Mouse (Mus musculus) adrenal gland, adult 18-20 months (tissue): Measurements from ENCODE around the gene Minpp1. TPM values are rescaled to one million over a fixed set of nuclear protein-coding genes. Genes with fewer than 3 reads are reported as not detected.
A peak's percentile ranks its signal among the peaks of the same experiment; 100 is the strongest.
"Not testable (repeated sequence)": the region's sequence is repeated elsewhere in the genome, so short reads cannot be mapped to it uniquely, and the experiment has no call there.

ENCODE experiments used
- DNase-seq, 2 experiments: peaks; one replicate each; pipeline ENCODE4 v3.0.0; 2021 to 2022; ENCODE audit warnings: low spot score in 2 of 2
- long read RNA-seq, 2 experiments: library from polyadenylated mRNA; stranded (forward); transcript quantifications; one replicate each; pipeline ENCODE4 v2.0.0; 2021
- total RNA-seq, 2 experiments: library from RNA; stranded (reverse); gene quantifications; 1 replicate in 1 of 2; 2 replicates in 1 of 2; pipeline ENCODE4 v1.2.3; 2021

Gene Minpp1
- total RNA-seq = 10 to 100 TPM; 27.9 to 38.8 TPM
- long read RNA-seq, experiment 1, transcript Minpp1-201 (5 exons, 2,613 nt) = major isoform, 68 of 71 reads
- long read RNA-seq, experiment 1, partial matches to known transcripts = 1 of 71 reads
- long read RNA-seq, experiment 1, other reads (novel, unspliced or antisense) = 2 of 71 reads
- long read RNA-seq, experiment 2, transcript Minpp1-201 (5 exons, 2,613 nt) = major isoform, 327 of 342 reads
- long read RNA-seq, experiment 2, partial matches to known transcripts = 6 of 342 reads
- long read RNA-seq, experiment 2, other reads (novel, unspliced or antisense) = 9 of 342 reads

DNA sequence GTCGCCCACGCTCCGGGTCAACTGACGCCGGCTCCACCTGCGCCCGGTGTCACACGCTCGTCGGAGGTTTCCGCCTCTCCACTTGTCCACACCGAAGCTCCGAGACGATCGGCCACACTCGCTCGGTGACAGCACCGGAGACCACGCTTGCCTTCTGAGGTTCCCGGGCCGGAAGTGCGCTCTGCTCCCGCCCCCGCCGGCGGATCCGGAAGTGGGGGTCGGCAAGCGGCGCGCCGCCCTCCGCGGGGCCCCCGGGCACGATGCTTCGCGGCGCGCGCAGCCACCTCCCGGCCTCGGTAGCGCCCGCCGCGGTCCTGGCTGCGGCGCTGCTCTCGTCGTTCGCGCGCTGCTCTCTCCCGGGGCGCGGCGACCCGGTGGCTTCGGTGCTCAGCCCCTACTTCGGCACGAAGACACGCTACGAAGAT, at the start of gene Minpp1:
Minpp1 (plus strand) TSS at position 89 of the 425 bp plus-strand sequence.
- DNase-seq = peak; percentile 81 to 83

DNA sequence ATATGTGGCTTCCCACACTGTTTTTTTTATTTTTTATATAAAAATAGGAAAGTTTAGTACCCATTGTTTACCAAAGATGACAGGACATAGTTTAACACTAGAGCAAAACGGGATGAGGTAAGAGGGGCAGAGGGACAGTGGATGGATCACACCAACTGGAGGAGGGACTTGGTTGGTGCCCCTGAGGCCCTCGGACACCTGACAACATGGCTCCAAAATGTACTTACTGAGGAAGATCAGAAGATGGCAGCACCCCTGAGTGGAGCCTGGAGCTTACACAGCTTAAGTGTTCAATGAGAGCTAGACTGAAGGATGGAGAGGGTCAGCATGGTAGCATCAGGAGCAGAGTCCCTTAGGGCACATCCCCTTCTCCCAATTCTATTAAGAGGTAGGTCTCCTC, 46.2 kb upstream of the Minpp1 start:
- no peak for DNase-seq

DNA sequence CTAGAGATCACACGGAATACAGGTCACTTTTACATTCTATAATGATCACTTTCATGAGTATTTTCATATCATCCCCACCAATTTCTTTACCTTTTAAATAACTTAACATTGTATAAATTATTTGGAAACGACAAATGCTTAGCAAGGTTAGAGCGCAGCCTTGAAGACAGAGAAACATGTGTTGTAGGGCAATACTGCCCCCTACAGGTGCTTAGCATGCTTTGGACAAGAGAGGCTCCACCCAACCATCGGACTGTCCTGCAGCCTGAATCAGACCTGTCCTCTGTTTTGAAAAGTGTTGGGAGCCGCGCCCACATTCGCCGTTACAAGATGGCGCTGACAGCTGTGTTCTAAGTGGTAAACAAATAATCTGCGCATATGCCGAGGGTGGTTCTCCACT, 44.0 kb upstream of the Minpp1 start:
- peak; percentile 44 to 51 for DNase-seq

DNA sequence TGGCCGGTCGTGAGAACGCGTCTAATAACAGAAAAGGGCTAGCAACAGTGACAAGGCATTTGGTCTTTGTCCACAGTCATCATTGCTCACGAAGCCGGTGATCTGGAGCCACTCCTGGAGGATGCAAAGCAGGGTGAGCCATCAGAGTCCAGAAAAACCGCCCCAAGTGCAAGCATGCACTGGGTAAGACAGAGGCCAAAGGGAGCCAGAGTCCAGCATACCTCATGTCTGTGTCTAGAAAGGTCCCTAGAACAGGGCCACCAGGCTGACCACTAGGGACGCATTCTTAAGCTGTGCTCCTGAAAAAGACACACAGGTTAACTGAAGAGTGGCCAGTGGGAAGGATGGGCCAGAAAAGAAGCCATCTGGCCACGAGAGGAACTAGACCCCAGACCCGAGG, 36.6 kb upstream of the Minpp1 start:
- DNase-seq = no peak

DNA sequence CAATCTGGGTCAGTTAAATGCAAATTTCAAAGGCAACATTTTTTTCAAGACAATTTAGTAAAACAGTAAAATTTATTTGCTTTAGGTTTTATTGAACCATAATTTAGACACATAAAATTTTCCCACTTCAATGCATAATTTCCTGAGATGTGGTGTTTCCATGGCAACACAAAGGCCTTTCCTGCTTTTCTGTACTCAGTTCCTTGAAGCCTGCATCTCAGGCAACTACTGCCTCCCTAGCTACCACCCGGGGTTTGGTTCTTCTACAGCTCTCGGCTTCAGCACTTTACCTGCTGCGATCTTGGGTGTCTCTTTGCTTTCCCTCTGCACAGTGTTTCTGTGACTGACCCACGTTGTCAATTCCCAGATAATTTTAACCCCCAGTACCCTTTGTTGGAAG, 33.3 kb upstream of the Minpp1 start:
- no peak for DNase-seq

DNA sequence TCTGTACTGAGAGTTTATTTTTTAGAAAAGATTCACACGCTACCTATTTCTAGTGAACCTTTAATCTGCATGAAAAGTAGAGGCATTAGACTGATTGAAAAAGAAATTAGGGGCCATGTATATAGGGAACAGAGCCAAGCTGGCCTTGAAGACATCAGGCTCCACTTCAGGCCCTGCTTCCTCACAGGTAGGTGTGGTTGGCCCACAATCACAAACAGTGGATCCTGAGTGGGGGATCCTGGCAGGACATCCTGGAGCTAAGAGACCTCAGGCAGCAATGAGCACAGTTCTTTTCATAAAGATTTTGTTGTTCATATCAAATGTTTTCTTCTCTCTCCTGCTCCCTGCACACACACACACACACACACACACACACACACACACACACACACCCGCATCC, 28.8 kb upstream of the Minpp1 start:
- DNase-seq = no peak

DNA sequence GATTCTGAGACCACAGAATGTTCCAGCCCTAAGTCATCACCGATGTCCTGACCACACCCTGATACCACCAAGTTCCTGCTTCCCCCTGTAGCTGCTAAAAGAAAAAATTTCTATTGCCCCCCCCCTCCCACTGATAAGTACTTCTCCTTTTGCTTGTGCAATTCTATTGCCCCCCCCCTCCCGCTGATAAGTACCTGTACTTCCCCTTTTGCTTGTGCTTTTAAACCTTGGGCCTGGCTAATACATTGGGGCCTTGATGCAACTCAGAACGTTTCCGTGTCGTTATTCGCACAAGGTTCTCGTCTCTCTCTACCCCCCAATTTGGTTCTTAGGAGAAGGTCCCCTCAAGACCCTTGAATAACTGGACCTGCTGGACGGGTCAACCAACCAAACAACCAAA, 27.9 kb upstream of the Minpp1 start:
- DNase-seq = not testable (repeated sequence)

DNA sequence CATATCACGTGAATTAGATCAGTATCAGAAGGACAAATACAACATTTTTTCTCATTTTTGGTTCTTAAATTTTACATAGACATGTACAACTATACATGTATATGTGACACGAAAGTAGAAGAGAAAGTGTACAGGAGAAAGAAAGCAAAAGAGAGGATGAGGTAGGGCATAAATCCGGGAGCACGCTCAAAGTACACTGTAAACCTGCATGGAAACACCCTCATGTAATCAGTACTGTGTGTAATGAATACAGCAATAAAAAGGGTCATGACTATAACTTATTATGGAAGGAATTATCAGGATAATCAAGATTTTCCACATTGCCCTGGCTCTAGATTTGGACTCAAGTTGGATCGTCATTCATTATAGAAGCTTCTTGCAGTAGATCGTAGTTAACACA, 22.5 kb upstream of the Minpp1 start:
- DNase-seq = no peak

DNA sequence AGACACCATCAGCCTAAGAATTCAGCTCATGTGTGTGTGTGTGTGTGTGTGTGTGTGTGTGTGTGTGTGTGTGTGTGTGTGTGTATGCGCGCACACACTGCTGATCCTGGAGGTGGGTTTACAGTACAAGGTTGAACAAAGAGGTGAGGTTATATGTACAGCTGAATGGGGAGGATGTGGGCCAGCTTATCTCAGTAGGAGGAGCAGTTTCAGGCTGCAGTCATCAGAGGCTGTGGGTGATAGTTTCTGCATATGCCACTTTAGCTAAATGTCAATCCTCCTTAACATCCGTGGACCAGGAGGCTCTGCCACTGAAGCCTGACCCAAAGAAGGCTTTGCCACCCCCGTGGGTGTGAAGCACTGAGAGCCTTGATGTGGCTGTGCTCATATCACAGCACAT, 20.3 kb upstream of the Minpp1 start:
- DNase-seq = no peak

DNA sequence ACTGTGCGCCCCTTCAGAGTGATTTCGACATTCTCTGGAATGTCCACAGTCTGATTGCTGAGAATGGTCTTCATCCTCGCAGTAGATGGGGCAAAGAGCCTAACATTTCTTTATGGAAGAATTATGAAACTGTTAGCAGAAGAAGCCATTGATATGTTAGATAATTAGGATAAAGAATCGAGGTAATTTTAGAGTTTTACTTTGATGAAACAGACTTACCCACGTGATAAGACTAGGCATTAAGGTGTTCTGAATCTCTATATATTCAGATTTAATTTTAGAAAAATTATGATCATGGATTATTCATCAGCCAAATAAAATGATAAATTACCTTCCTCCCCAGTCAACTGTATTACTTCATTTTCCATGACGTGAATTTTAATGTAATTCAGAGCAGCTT, 19.1 kb upstream of the Minpp1 start, which contains the start of gene Rpl9-ps6:
Rpl9-ps6 (minus strand) TSS at position 101 of the 400 bp plus-strand sequence.
- no peak for DNase-seq

DNA sequence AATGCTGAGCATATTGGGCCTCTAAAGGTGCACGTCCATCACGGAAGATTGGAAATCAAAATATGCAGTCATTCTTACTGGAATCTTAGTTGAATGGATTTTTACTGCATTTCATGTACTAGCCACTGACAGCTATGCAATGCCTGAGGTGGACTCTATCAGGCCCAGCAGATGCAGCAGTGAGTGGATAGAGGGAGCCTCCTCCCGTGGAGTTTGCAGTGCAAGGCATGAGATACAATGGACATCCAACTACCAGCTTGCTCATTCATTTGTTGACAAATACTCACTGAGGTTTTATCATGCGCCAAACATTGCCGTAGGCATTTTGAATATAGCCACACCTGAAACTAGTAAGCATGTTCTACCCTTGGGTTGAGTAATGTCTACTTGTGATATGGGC, 18.2 kb upstream of the Minpp1 start:
- no peak for DNase-seq

DNA sequence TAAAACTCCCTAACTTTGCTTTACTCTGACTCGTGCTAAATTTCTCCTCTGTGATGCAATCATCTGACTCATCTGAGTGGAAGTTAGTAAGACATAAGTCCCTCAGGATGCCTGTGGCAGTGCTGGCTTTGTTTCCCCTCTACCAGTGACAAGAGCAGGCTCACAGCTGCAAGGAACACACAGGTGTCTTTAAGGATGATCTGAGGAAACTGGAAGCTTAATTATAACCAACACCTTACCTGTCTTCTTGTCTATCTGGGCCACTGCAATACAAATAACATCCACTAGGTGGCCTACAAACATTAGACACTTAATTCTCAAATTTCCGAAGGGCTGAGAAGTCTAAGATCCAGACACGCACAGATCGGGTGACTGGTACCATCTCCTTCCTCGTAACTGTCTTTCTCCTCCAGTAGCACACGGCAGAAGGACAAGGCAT, 15.5 kb upstream of the Minpp1 start:
- peak; percentile 26 to 32 for DNase-seq

DNA sequence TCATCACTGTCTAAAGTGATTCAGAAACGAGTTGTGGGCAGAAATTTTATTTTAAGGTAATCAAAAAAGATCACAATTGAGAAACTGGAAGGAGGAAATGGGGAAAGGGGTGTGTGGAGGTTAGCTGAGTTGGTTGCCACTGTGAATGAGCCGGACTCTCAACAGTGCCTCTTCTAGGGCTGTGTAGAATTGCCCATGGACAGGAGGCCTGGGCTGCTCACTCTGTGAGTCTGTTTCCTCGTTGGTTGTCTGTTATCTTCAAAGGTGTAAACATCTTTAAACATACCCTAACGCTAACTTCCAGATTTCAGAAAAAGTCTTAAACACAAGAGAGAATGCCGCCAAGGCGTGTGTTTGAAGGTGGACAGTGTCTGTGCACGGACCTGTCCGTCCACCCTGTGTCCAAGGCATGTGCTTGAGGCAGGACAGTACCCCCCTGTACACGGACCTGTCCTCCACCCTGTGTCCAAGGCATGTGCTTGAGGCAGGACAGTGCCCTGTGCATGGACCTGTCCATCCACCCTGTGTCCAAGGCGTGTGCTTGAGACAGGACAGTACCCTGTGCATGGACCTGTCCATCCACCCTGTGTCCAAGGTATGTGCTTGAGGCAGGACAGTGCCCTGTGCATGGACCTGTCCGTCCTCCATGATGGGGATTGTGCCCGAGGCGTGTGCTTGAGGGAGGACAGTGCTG, 14.9 kb upstream of the Minpp1 start:
- no peak for DNase-seq

DNA sequence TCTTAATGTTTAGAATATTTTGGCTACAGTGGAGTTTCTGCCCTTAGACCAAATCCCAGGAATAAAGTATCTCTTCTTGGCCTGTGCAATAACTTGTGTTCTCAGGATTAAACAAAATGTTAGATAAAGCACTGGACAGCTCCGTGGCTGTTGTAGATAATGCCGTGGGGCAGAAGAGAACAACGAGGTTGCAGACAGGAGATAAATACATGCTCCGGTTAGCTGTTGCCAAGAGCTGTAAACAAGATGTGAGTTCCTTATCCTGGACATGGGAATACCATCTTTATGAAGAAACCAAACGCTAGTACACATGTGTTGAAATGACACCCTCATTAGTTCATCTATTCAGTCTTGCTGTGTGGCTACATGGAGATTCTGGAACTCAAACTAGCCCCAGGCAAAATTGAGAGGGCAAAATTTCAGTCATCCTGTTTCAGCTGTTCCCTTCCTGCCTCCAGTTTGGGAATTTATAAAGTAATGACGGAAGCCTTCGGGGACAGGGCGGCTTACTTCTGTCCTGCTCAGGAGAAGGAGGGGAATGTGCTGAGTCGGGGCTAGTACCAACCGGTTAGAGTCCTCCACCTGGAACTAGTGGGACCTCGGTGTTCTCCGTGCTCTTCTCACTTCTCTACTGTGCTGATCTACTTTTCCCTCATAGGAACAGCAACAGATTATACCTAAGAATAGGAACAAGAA, 9.4 kb upstream of the Minpp1 start:
- DNase-seq = no peak

DNA sequence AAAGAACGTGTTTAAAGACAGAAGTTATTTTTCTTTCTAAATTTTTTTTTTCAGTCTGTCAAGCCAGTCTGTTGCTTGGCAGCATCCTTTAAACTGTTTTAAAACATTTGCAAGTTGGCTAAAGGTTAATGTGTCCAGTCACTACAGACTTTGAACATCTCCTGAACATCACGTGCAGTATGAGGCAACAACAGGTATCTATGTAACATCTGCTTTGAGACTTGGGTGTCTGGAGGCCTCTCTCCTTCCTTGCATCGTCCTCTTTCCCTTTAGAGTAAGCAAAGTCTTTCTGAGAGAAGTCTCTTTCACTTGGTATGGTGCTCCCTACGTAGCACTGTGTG, 8.9 kb upstream of the Minpp1 start:
- no peak for DNase-seq

DNA sequence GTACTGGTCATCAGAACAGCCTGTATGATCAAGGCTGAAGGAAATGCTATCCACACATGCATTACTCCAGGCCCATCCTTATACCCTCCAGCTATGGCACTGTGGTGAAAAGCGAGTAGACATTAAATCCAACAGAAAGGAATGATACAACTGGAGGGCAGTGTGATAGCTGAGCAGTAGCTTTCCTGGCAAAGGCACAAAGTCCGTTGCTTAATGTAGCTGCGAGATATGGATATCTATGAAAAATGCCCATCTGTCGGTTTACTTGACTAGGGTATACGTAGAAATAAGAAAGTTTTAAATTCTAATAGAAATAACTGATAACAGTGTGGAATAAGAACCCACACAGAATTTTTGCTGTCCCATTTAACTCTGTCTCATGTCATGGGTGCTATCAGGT, 5.3 kb upstream of the Minpp1 start:
- no peak for DNase-seq

DNA sequence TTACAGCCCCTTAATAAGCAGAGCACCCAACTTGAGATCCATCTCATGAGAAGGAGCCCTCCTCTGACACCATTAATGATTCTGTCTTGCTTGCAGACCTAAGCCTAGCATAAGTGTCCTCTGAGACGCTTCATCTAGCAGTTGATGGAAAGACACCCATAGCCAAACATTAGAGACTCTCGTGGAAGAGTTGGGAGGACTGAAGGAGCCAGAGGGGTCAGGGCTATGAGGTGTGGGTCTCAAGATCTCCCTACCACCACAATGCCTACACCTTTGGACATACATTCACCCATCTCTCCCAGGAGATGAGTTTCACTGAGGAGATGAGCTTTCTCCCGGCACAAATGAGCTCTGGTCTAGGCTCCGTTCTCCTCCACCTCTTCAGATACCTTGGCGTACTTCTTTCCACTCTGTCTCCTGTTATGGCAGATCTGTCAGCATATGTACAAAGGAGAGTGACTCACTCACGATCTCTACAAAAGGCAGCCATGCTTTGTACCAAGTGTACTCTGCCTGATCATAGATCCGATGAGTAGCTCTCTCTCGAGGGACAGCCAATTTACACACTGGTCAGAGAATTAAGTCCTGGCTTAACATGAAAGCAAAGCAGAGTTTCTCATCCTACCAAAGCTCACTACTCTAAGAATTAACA, 4.7 kb upstream of the Minpp1 start:
- DNase-seq = no peak

DNA sequence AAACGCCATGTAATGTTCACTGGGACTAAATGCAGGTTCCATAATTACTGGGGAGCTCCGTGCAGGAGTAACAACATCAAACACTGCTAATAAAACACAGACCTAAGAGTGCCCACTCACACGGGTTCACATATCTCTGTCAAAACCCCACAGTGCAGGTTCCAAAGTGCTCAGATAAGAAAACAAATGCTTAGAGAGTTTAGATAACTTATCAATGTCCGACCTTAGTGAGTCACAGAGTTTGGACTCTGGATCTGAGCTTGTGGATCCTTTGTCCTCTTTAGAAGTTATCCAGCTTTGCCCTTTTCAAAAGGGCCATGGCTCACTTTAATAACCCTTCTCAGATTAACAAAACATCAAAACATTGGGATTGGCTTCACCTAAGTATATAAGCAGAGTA, 4.1 kb upstream of the Minpp1 start:
- DNase-seq = no peak

DNA sequence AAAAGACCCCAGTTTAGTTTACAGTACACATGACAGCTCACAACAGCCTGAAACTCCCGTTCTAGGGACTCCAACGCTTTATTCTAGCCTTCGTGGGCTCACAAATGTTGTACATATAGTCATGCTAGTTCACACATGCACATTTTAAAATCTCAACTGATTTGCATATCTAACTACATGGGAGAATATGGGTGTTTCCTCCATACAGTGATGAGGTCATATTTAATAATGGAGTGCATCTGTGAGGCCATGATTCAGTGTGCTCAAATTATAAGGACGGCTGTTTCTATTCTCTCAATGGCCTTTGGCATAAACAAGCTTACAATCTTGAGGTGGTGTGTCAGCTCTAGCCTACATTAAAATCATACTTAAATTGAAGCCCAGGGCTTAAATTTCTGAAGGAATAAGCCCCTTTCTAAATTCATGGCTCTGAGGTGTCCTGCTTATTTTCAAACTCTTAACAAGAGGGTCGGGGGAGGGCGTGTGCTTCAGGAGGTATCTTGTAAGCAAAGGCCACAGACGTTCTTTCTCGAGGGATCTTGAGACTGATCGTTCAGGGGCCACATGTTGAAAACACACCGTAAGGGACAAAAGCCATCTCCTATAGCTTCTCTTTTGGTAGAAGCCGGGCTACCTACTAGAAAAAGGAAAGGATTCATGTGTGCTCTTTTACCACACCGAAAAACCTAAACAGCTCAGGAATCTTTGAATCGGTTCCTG, 468 bp upstream of the Minpp1 start:
- no peak for DNase-seq

DNA sequence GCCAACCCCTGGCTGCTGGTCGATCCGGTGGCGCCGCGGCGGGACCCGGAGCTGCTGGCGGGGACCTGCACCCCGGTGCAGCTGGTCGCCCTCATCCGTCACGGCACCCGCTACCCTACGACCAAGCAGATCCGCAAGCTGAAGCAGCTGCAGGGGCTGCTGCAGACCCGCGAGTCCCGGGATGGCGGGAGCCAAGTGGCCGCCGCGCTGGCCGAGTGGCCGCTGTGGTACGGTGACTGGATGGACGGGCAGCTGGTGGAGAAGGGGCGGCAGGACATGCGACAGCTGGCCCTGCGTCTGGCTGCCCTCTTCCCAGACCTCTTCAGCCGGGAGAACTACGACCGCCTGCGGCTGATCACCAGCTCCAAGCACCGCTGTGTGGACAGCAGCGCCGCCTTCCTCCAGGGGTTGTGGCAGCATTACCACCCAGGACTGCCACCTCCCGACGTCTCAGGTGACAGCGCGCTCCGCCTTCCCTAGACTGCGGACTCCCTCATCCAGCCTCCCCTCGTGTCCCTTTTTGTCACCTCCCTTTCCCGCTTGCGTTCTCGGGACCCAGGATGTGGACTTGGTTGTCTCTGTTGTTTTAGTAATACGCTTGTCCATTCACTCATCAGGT, 646 bp downstream of the Minpp1 start:
- DNase-seq = peak; percentile 53 to 57
